Comparison of ENCODE assay signal across 10 mouse cellular contexts in the genomic region with DNA sequence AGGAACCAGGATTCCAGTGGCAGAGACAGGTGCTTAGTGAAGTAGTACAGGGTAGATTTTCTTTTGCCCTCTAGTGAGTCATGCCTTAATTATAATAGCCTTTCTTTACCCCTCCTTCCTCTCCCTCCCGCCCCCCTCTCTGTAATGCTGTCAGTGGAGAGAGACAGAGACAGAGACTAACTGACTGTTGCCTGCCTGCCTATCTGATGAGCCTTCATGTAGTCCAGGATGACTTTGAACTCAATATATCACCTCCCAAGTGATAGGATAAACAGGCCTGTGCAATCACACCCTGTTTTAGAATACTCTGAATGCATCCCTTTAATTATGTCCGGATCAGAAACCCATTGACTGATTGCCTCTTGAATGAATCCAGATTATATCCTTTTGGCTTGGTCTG.
"Had no signal": no experiment of that assay in that cellular context is flagged by ENCODE, and none has a peak within 500 bp of the region (broad histone marks: within the 10 kb centered on the region; RNA-seq: fewer than 3 reads in every experiment).

No protein-coding gene starts in this region.

- H3K4me2 ChIP-seq: liver, embryonic 11.5 days; liver, embryonic 15.5 days; midbrain, embryonic 12.5 days had no signal

- H3K36me3 ChIP-seq: liver, embryonic 15.5 days; midbrain, embryonic 12.5 days had no signal

- DNase-seq: kidney, adult 2 months; left cerebral cortex, postnatal 4 days; lung, adult 2 months; lung, postnatal 4 days; thymus, postnatal 4 days had no signal

- H3K27ac ChIP-seq: liver, embryonic 15.5 days; midbrain, embryonic 12.5 days; stomach, postnatal 0 days had no signal

- H3K27me3 ChIP-seq: liver, embryonic 15.5 days; midbrain, embryonic 12.5 days had no signal

- H3K9me3 ChIP-seq: liver, embryonic 15.5 days; midbrain, embryonic 12.5 days had no signal

- H3K9ac ChIP-seq: liver, embryonic 15.5 days; midbrain, embryonic 12.5 days had no signal

- H3K4me3 ChIP-seq: liver, embryonic 15.5 days; midbrain, embryonic 12.5 days had no signal

- ATAC-seq: lung, postnatal 0 days had no signal
